Mouse (Mus musculus) kidney, postnatal 10 days (tissue): ENCODE results near the gene Acap3.
A peak's percentile ranks its signal among the peaks of the same experiment; 100 is the strongest.

ENCODE experiments used
- DNase-seq: peaks from one replicate; pipeline ENCODE4 v3.0.0; 2021; ENCODE audit warnings: mixed read lengths

Gene Acap3

GRCm38 (mm10) chr4:155891551-155892001 lies at the start of gene Acap3, which contains the start of gene Pusl1:
Acap3 (plus strand) TSS chr4:155891822.
Pusl1 (minus strand) TSS chr4:155891781.
- peak; percentile 99 for DNase-seq

GRCm38 (mm10) chr4:155843231-155843630 lies 48.4 kb upstream of the Acap3 start:
- no peak for DNase-seq

- DNase-seq = peak; percentile 97
These were observed 44.6 kb upstream of the Acap3 start, which contains the start of gene Dvl1 for GRCm38 (mm10) chr4:155846871-155847578. Dvl1 (plus strand) TSS chr4:155847402.

GRCm38 (mm10) chr4:155847591-155848352 lies 43.9 kb upstream of the Acap3 start:
- peak; percentile 73 for DNase-seq

GRCm38 (mm10) chr4:155848434-155849095 lies 43.1 kb upstream of the Acap3 start:
- DNase-seq = peak; percentile 54

- DNase-seq = no peak
These were observed 42.2 kb upstream of the Acap3 start for GRCm38 (mm10) chr4:155849391-155849790.

- DNase-seq = no peak
These were observed 41.7 kb upstream of the Acap3 start for GRCm38 (mm10) chr4:155849792-155850451.

- no peak for DNase-seq
These were observed 40.3 kb upstream of the Acap3 start for GRCm38 (mm10) chr4:155851368-155851767.

GRCm38 (mm10) chr4:155851951-155852411 lies 39.6 kb upstream of the Acap3 start:
- peak; percentile 73 for DNase-seq

- DNase-seq = no peak
These were observed 38.2 kb upstream of the Acap3 start for GRCm38 (mm10) chr4:155853421-155853820.

GRCm38 (mm10) chr4:155854991-155855390 lies 36.6 kb upstream of the Acap3 start:
- peak; percentile 13 for DNase-seq

- DNase-seq = no peak
These were observed 35.6 kb upstream of the Acap3 start for GRCm38 (mm10) chr4:155856071-155856470.

- DNase-seq = no peak
These were observed 34.7 kb upstream of the Acap3 start for GRCm38 (mm10) chr4:155856881-155857280.

GRCm38 (mm10) chr4:155859318-155859717 lies 32.3 kb upstream of the Acap3 start:
- peak; percentile 88 for DNase-seq

GRCm38 (mm10) chr4:155861787-155862186 lies 29.8 kb upstream of the Acap3 start:
- DNase-seq = peak; percentile 7

GRCm38 (mm10) chr4:155863001-155863400 lies 28.6 kb upstream of the Acap3 start, which contains the start of gene Tas1r3:
Tas1r3 (minus strand) TSS chr4:155863362.
- peak; percentile 8 for DNase-seq

- DNase-seq = peak; percentile 54
These were observed 22.9 kb upstream of the Acap3 start for GRCm38 (mm10) chr4:155868614-155869298.

GRCm38 (mm10) chr4:155869317-155870033 lies 22.1 kb upstream of the Acap3 start, which contains the start of the genes Cptp and Ints11:
Cptp (minus strand) TSS chr4:155869440.
Ints11 (plus strand) TSS chr4:155869546.
- peak; percentile 98 for DNase-seq

- no peak for DNase-seq
These were observed 20.2 kb upstream of the Acap3 start for GRCm38 (mm10) chr4:155871404-155871803.

- DNase-seq = peak; percentile 6
These were observed 8.0 kb upstream of the Acap3 start for GRCm38 (mm10) chr4:155883587-155883986.

- no peak for DNase-seq
These were observed 5.3 kb upstream of the Acap3 start for GRCm38 (mm10) chr4:155886330-155886729.
